Mouse (Mus musculus): ENCODE data around the gene Lck. TPM values are rescaled to one million over a fixed set of nuclear protein-coding genes. Genes with fewer than 3 reads are reported as not detected.

Gene Lck
- polyA plus RNA-seq, 1 experiment from 2014 or later = 7.9 TPM

- Histone ChIP-seq H3K4me1 (replicated peaks; ENCODE audit: control insufficient read depth, insufficient read depth, low read length) (no peaks in the 10 kb centered on the region; the same call in 1 of the 2 replicates), H3K9me3 (ENCODE audit: control insufficient read depth, low read length) (no peaks in the 10 kb centered on the region), H3K4me2 (ENCODE audit: low read length) (no peak within 1 kb of the TSS), H3K27me3 (replicated peaks; ENCODE audit: control insufficient read depth, insufficient read depth, low read length) (no peaks in the 10 kb centered on the region), H3K9ac (ENCODE audit: low read length) (no peak within 1 kb of the TSS), H3K27ac (ENCODE audit: low read depth) (no peak within 1 kb of the TSS), H3K36me3 (ENCODE audit: control insufficient read depth, insufficient read depth, low read length) (no peaks in the 10 kb centered on the region), H3K4me3 (ENCODE audit: low read depth, low read length) (no peak within 1 kb of the TSS)
- no peak for ATAC-seq (replicated peaks; ENCODE audit: low FRiP score, low TSS enrichment, low read depth)
- 78% methylated on average over 5 of the region's 5 CpGs for WGBS
- no peak for DNase-seq (ENCODE audit: low spot score)
Measured at GRCm38 (mm10) chr4:129578466-129578865, 5.0 kb upstream of the Lck start, which contains the start of gene Fam167b. Fam167b (minus strand) TSS chr4:129578549.

- H3K36me3 ChIP-seq (ENCODE audit: control insufficient read depth, insufficient read depth, low read length) = no peaks in the 10 kb centered on the region
- no peak overlapping the region for H3K4me3 ChIP-seq (ENCODE audit: low read depth, low read length)
- no peaks in the 10 kb centered on the region for H3K9me3 ChIP-seq (ENCODE audit: control insufficient read depth, low read length)
- no peaks in the 10 kb centered on the region; the same call in 1 of the 2 replicates for H3K4me1 ChIP-seq (replicated peaks; ENCODE audit: control insufficient read depth, insufficient read depth, low read length)
- no peaks in the 10 kb centered on the region for H3K27me3 ChIP-seq (replicated peaks; ENCODE audit: control insufficient read depth, insufficient read depth, low read length)
- WGBS = 85% methylated on average over 7 of the region's 7 CpGs
- H3K4me2 ChIP-seq (ENCODE audit: low read length) = no peak overlapping the region
- H3K27ac ChIP-seq (ENCODE audit: low read depth) = no peak overlapping the region
- DNase-seq (ENCODE audit: low spot score) = no peak
- no peak overlapping the region for H3K9ac ChIP-seq (ENCODE audit: low read length)
- no peak for ATAC-seq (replicated peaks; ENCODE audit: low FRiP score, low TSS enrichment, low read depth)
Measured at GRCm38 (mm10) chr4:129577688-129578087, 4.2 kb upstream of the Lck start.

- H3K4me2 ChIP-seq (ENCODE audit: low read length) = no peak overlapping the region
- no peaks in the 10 kb centered on the region for H3K36me3 ChIP-seq (ENCODE audit: control insufficient read depth, insufficient read depth, low read length)
- H3K27me3 ChIP-seq (replicated peaks; ENCODE audit: control insufficient read depth, insufficient read depth, low read length) = no peaks in the 10 kb centered on the region
- no peaks in the 10 kb centered on the region; the same call in 1 of the 2 replicates for H3K4me1 ChIP-seq (replicated peaks; ENCODE audit: control insufficient read depth, insufficient read depth, low read length)
- ATAC-seq (replicated peaks; ENCODE audit: low FRiP score, low TSS enrichment, low read depth) = no peak
- WGBS = 37% methylated on average over 21 of the region's 21 CpGs
- no peak overlapping the region for H3K4me3 ChIP-seq (ENCODE audit: low read depth, low read length)
- no peak overlapping the region for H3K27ac ChIP-seq (ENCODE audit: low read depth)
- DNase-seq (ENCODE audit: low spot score) = peak; percentile 73
- H3K9me3 ChIP-seq (ENCODE audit: control insufficient read depth, low read length) = no peaks in the 10 kb centered on the region
- H3K9ac ChIP-seq (ENCODE audit: low read length) = no peak overlapping the region
Measured at GRCm38 (mm10) chr4:129576863-129577491, 3.5 kb upstream of the Lck start.

- DNase-seq (ENCODE audit: low spot score) (peak; percentile 56), ATAC-seq (replicated peaks; ENCODE audit: low FRiP score, low TSS enrichment, low read depth) (no peak)
- H3K27ac ChIP-seq (ENCODE audit: low read depth) = peak overlapping the region; percentile 22; the same call in 1 of the 2 replicates
- no peak overlapping the region for H3K4me3 ChIP-seq (ENCODE audit: low read depth, low read length)
- H3K4me1 ChIP-seq (replicated peaks; ENCODE audit: control insufficient read depth, insufficient read depth, low read length) = no peaks in the 10 kb centered on the region; the same call in 1 of the 2 replicates
- no peaks in the 10 kb centered on the region for H3K9me3 ChIP-seq (ENCODE audit: control insufficient read depth, low read length)
- H3K27me3 ChIP-seq (replicated peaks; ENCODE audit: control insufficient read depth, insufficient read depth, low read length) = no peaks in the 10 kb centered on the region
- WGBS = 39% methylated on average over 7 of the region's 8 CpGs
- H3K9ac ChIP-seq (ENCODE audit: low read length) = no peak overlapping the region
- no peak overlapping the region for H3K4me2 ChIP-seq (ENCODE audit: low read length)
- H3K36me3 ChIP-seq (ENCODE audit: control insufficient read depth, insufficient read depth, low read length) = no peaks in the 10 kb centered on the region
Measured at GRCm38 (mm10) chr4:129575171-129575844, 1.9 kb upstream of the Lck start.

- H3K4me2 ChIP-seq (ENCODE audit: low read length) = no peak overlapping the region
- no peaks in the 10 kb centered on the region for H3K4me1 ChIP-seq (replicated peaks; ENCODE audit: control insufficient read depth, insufficient read depth, low read length)
- no peak for ATAC-seq (replicated peaks; ENCODE audit: low FRiP score, low TSS enrichment, low read depth)
- 95% methylated on average over 4 of the region's 4 CpGs for WGBS
- H3K27ac ChIP-seq (ENCODE audit: low read depth) = no peak overlapping the region
- DNase-seq (ENCODE audit: low spot score) = no peak
- H3K4me3 ChIP-seq (ENCODE audit: low read depth, low read length) = no peak overlapping the region
- no peaks in the 10 kb centered on the region for H3K36me3 ChIP-seq (ENCODE audit: control insufficient read depth, insufficient read depth, low read length)
- no peaks in the 10 kb centered on the region for H3K27me3 ChIP-seq (replicated peaks; ENCODE audit: control insufficient read depth, insufficient read depth, low read length)
- no peaks in the 10 kb centered on the region for H3K9me3 ChIP-seq (ENCODE audit: control insufficient read depth, low read length)
- H3K9ac ChIP-seq (ENCODE audit: low read length) = no peak overlapping the region
Measured at GRCm38 (mm10) chr4:129573093-129573370, 409 bp downstream of the Lck start.

- DNase-seq (ENCODE audit: low spot score) (no peak), ATAC-seq (replicated peaks; ENCODE audit: low FRiP score, low TSS enrichment, low read depth) (no peak)
- no peak overlapping the region for H3K9ac ChIP-seq (ENCODE audit: low read length)
- no peaks in the 10 kb centered on the region for H3K4me1 ChIP-seq (replicated peaks; ENCODE audit: control insufficient read depth, insufficient read depth, low read length)
- no peaks in the 10 kb centered on the region for H3K36me3 ChIP-seq (ENCODE audit: control insufficient read depth, insufficient read depth, low read length)
- H3K9me3 ChIP-seq (ENCODE audit: control insufficient read depth, low read length) = no peaks in the 10 kb centered on the region
- no peak overlapping the region for H3K27ac ChIP-seq (ENCODE audit: low read depth)
- H3K27me3 ChIP-seq (replicated peaks; ENCODE audit: control insufficient read depth, insufficient read depth, low read length) = no peaks in the 10 kb centered on the region
- WGBS = 80% methylated on average over 13 of the region's 13 CpGs
- no peak overlapping the region for H3K4me2 ChIP-seq (ENCODE audit: low read length)
- H3K4me3 ChIP-seq (ENCODE audit: low read depth, low read length) = no peak overlapping the region
Measured at GRCm38 (mm10) chr4:129572236-129573092, 977 bp downstream of the Lck start.

GRCm38 (mm10) chr4:129571551-129572084 lies 1.8 kb downstream of the Lck start:
- Histone ChIP-seq H3K27me3 (replicated peaks; ENCODE audit: control insufficient read depth, insufficient read depth, low read length) (no peaks in the 10 kb centered on the region), H3K36me3 (ENCODE audit: control insufficient read depth, insufficient read depth, low read length) (no peaks in the 10 kb centered on the region), H3K9me3 (ENCODE audit: control insufficient read depth, low read length) (no peaks in the 10 kb centered on the region), H3K4me3 (ENCODE audit: low read depth, low read length) (no peak overlapping the region), H3K4me2 (ENCODE audit: low read length) (no peak overlapping the region), H3K9ac (ENCODE audit: low read length) (no peak overlapping the region), H3K27ac (ENCODE audit: low read depth) (no peak overlapping the region), H3K4me1 (replicated peaks; ENCODE audit: control insufficient read depth, insufficient read depth, low read length) (no peaks in the 10 kb centered on the region)
- ATAC-seq (replicated peaks; ENCODE audit: low FRiP score, low TSS enrichment, low read depth) = no peak
- WGBS = 70% methylated on average over 8 of the region's 8 CpGs
- DNase-seq (ENCODE audit: low spot score) = no peak

- Histone ChIP-seq H3K4me3 (ENCODE audit: low read depth, low read length) (no peak overlapping the region), H3K27ac (ENCODE audit: low read depth) (no peak overlapping the region), H3K36me3 (ENCODE audit: control insufficient read depth, insufficient read depth, low read length) (no peaks in the 10 kb centered on the region), H3K4me1 (replicated peaks; ENCODE audit: control insufficient read depth, insufficient read depth, low read length) (no peaks in the 10 kb centered on the region), H3K4me2 (ENCODE audit: low read length) (no peak overlapping the region), H3K9me3 (ENCODE audit: control insufficient read depth, low read length) (no peaks in the 10 kb centered on the region), H3K9ac (ENCODE audit: low read length) (no peak overlapping the region), H3K27me3 (replicated peaks; ENCODE audit: control insufficient read depth, insufficient read depth, low read length) (no peaks in the 10 kb centered on the region)
- 83% methylated on average over 6 of the region's 6 CpGs for WGBS
- DNase-seq (ENCODE audit: low spot score) = no peak
- no peak for ATAC-seq (replicated peaks; ENCODE audit: low FRiP score, low TSS enrichment, low read depth)
Measured at GRCm38 (mm10) chr4:129570028-129570427, 3.4 kb downstream of the Lck start.

Data from intestine, embryonic 14.5 days (tissue).